Mouse (Mus musculus) left cerebral cortex, adult 9 months (tissue): ENCODE measurements around the gene Banf2.
A peak's percentile ranks its signal among the peaks of the same experiment; 100 is the strongest.

Experiments used
- DNase-seq, 2 experiments: peaks; one replicate each; pipeline ENCODE4 v3.0.0; 2022; ENCODE audit warnings: low spot score in 2 of 2

Banf2 gene

GRCm38 (mm10) chr2:144032664-144033063 lies at the start of gene Banf2:
Gene Banf2 (plus strand): TSS chr2:144033059.
- no peak for DNase-seq

GRCm38 (mm10) chr2:143983482-143983881 lies 49.4 kb upstream of the Banf2 start:
- DNase-seq: no peak

- no peak for DNase-seq
Observed at GRCm38 (mm10) chr2:143987485-143987884, 45.4 kb upstream of the Banf2 start.

- no peak for DNase-seq
Observed at GRCm38 (mm10) chr2:143988016-143988415, 44.8 kb upstream of the Banf2 start.

- DNase-seq: peak in 1 of 2 experiments; percentile 25
Observed at GRCm38 (mm10) chr2:143990997-143991396, 41.9 kb upstream of the Banf2 start.

- DNase-seq: no peak
Observed at GRCm38 (mm10) chr2:143991964-143992672, 40.7 kb upstream of the Banf2 start.

GRCm38 (mm10) chr2:143992977-143993376 lies 39.9 kb upstream of the Banf2 start:
- DNase-seq: no peak

GRCm38 (mm10) chr2:144002229-144002984 lies 30.5 kb upstream of the Banf2 start:
- DNase-seq: no peak

- DNase-seq: no peak
Observed at GRCm38 (mm10) chr2:144003544-144003943, 29.3 kb upstream of the Banf2 start.

- DNase-seq: no peak
Observed at GRCm38 (mm10) chr2:144005166-144005955, 27.5 kb upstream of the Banf2 start.

- no peak for DNase-seq
Observed at GRCm38 (mm10) chr2:144006686-144007085, 26.2 kb upstream of the Banf2 start.

- no peak for DNase-seq
Observed at GRCm38 (mm10) chr2:144007211-144007610, 25.6 kb upstream of the Banf2 start.

- no peak for DNase-seq
Observed at GRCm38 (mm10) chr2:144009081-144009480, 23.8 kb upstream of the Banf2 start.

GRCm38 (mm10) chr2:144009551-144010281 lies 23.1 kb upstream of the Banf2 start:
- peak in 1 of 2 experiments; percentile 46 for DNase-seq

GRCm38 (mm10) chr2:144010282-144011044 lies 22.4 kb upstream of the Banf2 start:
- peak in 1 of 2 experiments; percentile 56 for DNase-seq

GRCm38 (mm10) chr2:144011080-144011551 lies 21.7 kb upstream of the Banf2 start, which contains the start of gene Rrbp1:
Gene Rrbp1 (minus strand): TSS chr2:144011263.
- peak; percentile 99 for DNase-seq

- no peak for DNase-seq
Observed at GRCm38 (mm10) chr2:144014051-144014450, 18.8 kb upstream of the Banf2 start.

GRCm38 (mm10) chr2:144014481-144014880 lies 18.4 kb upstream of the Banf2 start:
- DNase-seq: no peak

GRCm38 (mm10) chr2:144015861-144016260 lies 17.0 kb upstream of the Banf2 start:
- no peak for DNase-seq

GRCm38 (mm10) chr2:144019971-144020370 lies 12.9 kb upstream of the Banf2 start:
- DNase-seq: no peak

- no peak for DNase-seq
Observed at GRCm38 (mm10) chr2:144022441-144022840, 10.4 kb upstream of the Banf2 start.
